Mouse (Mus musculus): ENCODE data around the gene Rnaseh2a.

Gene Rnaseh2a

GRCm38 (mm10) chr8:84965731-84966291, 3.8 kb downstream of the Rnaseh2a start:
- DNase-seq: peak; percentile 86 to 89

- no peak for DNase-seq
These were observed 5.6 kb downstream of the Rnaseh2a start for GRCm38 (mm10) chr8:84963952-84964351.

GRCm38 (mm10) chr8:84959811-84960210, 9.8 kb downstream of the Rnaseh2a start:
- no peak for DNase-seq

GRCm38 (mm10) chr8:84956768-84957167, 12.8 kb downstream of the Rnaseh2a start:
- peak in 1 of 2 experiments; percentile 65 for DNase-seq

- no peak for DNase-seq
These were observed 16.8 kb downstream of the Rnaseh2a start for GRCm38 (mm10) chr8:84952612-84953255.

GRCm38 (mm10) chr8:84949753-84950152, 19.8 kb downstream of the Rnaseh2a start:
- DNase-seq: no peak

GRCm38 (mm10) chr8:84947241-84947545, 22.4 kb downstream of the Rnaseh2a start:
- DNase-seq: no peak

GRCm38 (mm10) chr8:84946528-84947240, 22.9 kb downstream of the Rnaseh2a start, which contains the start of gene Rtbdn:
Gene Rtbdn, plus strand, starts transcription at chr8:84946991.
- DNase-seq: no peak

GRCm38 (mm10) chr8:84945633-84946527, 23.7 kb downstream of the Rnaseh2a start:
- DNase-seq: no peak

- DNase-seq: no peak
These were observed 24.3 kb downstream of the Rnaseh2a start for GRCm38 (mm10) chr8:84945235-84945632.

GRCm38 (mm10) chr8:84944478-84945160, 24.9 kb downstream of the Rnaseh2a start:
- no peak for DNase-seq

- no peak for DNase-seq
These were observed 25.9 kb downstream of the Rnaseh2a start for GRCm38 (mm10) chr8:84943699-84944098.

- no peak for DNase-seq
These were observed 31.7 kb downstream of the Rnaseh2a start for GRCm38 (mm10) chr8:84937620-84938485.

GRCm38 (mm10) chr8:84936962-84937546, 32.5 kb downstream of the Rnaseh2a start, which contains the start of gene Mast1:
Gene Mast1, minus strand, starts transcription at chr8:84937359.
- peak; percentile 36 to 60 for DNase-seq

- no peak for DNase-seq
These were observed 33.3 kb downstream of the Rnaseh2a start for GRCm38 (mm10) chr8:84936041-84936961.

- no peak for DNase-seq
These were observed 34.1 kb downstream of the Rnaseh2a start for GRCm38 (mm10) chr8:84935489-84935888.

GRCm38 (mm10) chr8:84934860-84935259, 34.7 kb downstream of the Rnaseh2a start:
- no peak for DNase-seq

GRCm38 (mm10) chr8:84933767-84934559, 35.6 kb downstream of the Rnaseh2a start:
- DNase-seq: no peak

GRCm38 (mm10) chr8:84930582-84930981, 39.0 kb downstream of the Rnaseh2a start:
- no peak for DNase-seq

All from spleen, adult 18-20 months (tissue).